Mouse (Mus musculus) G1E (cell line): Measurements from ENCODE around the gene Tmem229b.

Experiments
- CTCF ChIP-seq: IDR thresholded peaks from 2 replicates; pipeline ENCODE4 v1.5.1; 2012; ENCODE audit warnings: low read depth, low read length, inconsistent platforms, mixed read lengths
- GATA1 ChIP-seq: IDR thresholded peaks from 2 replicates; pipeline ENCODE4 v1.6.1; 2012; ENCODE audit warnings: borderline replicate concordance, low read length, inconsistent platforms, mixed read lengths
- GATA2 ChIP-seq: IDR thresholded peaks from 2 replicates; pipeline ENCODE4 v1.6.1; 2012; ENCODE audit warnings: low read depth, low read length, inconsistent platforms, borderline replicate concordance
- POLR2AphosphoS5 ChIP-seq: IDR thresholded peaks from 2 replicates; pipeline ENCODE4 v1.6.1; 2012; ENCODE audit warnings: low read depth, low read length, inconsistent platforms; ENCODE audit not compliant: insufficient replicate concordance
- TAL1 ChIP-seq: conservative IDR thresholded peaks from 2 replicates; pipeline ENCODE4 v1.6.1; 2012; ENCODE audit warnings: low read depth, low read length, inconsistent platforms, mixed read lengths

DNA sequence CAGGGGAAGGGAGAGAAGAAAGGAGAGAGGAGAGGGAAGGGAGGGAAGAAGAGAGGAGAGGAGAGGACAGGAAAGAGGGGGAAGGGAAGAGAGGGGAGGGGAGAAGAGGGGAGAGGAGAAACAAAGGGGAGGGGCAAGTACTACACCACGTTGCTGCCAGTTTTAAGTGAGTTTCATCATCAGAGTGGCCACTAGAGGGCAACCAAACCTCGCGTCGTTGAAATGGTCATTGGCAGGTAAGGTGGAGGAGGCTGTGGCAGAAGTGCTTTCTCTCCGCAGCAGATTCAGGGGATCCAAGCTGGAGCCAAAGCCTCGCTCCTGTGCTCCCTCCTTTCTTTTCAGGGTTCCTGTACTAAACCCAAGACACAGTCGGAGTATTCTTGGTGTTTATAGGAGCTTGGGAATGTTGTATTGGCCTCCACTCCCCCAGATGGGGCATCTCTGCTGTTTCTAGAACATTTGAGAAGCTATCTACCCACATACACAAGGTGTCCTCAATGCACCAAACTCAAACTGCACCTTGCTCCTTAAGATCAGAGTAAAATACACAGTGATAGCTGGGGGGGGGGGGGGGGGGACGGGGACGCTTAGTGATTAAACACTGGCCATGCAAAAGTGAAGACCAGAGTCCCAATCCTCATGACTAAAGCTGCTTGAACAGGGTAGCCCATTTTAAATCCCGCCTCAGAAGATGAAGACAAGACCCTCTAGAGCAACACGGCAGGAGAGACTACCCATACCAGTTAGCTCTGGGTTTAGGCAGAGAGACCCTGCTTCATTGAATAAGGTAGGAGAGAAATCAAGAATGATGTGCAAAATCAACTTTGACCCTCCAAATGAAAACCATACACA is 89.0 kb downstream of the Tmem229b start:
- peak; percentile 86 for TF ChIP-seq CTCF
- TF ChIP-seq GATA2, result no peak
- no peak for TF ChIP-seq GATA1
- TF ChIP-seq TAL1, result no peak
- no peak for TF ChIP-seq POLR2AphosphoS5
